Mouse (Mus musculus): Measurements from ENCODE around the gene Syt5. TPM values are rescaled to one million over a fixed set of nuclear protein-coding genes. Genes with fewer than 3 reads are reported as not detected.

Syt5 gene
- total RNA-seq, 1 experiment, result 3.0 TPM

GRCm38 (mm10) chr7:4521231-4522003, 25.9 kb downstream of the Syt5 start:
- DNase-seq (ENCODE audit: low read depth, low spot score), result no peak
- Histone ChIP-seq H3K27ac (ENCODE audit: insufficient read depth, low read depth, low read length, poor library complexity, severe bottlenecking) (no peak overlapping the region), H3K4me1 (ENCODE audit: control insufficient read depth in 2 of 2, insufficient read depth in 2 of 2, low read length in 2 of 2, poor library complexity in 1 of 2) (peaks cover 3 to 19% of the 10 kb centered on the region in 2 experiments; a peak in 2 of 4 replicates), H3K36me3 (ENCODE audit: control insufficient read depth, insufficient read depth, low read length, poor library complexity, severe bottlenecking) (peaks cover 2% of the 10 kb centered on the region; the same call in 1 of the 2 replicates), H3K9me3 (ENCODE audit: control insufficient read depth, insufficient read depth, low read depth, low read length) (no peaks in the 10 kb centered on the region), H3K9ac (ENCODE audit: insufficient read depth, low read depth, low read length, poor library complexity, severe bottlenecking) (no peak overlapping the region), H3K4me3 (ENCODE audit: insufficient read depth in 1 of 2, low read depth in 1 of 2, low read length in 2 of 2, poor library complexity in 1 of 2, severe bottlenecking in 1 of 2) (peak overlapping the region; percentile 2 to 41; a peak in 3 of 4 replicates)
- TF ChIP-seq CHD2 (IDR thresholded peaks at IDR 0.05; ENCODE audit: low read depth, low read length), result no peak
- no peak for TF ChIP-seq HCFC1 (IDR thresholded peaks at IDR 0.05; ENCODE audit: borderline replicate concordance, insufficient read depth, low read length)
- TF ChIP-seq ZNF384 (IDR thresholded peaks at IDR 0.05; ENCODE audit: low read depth, low read length), result no peak
- TF ChIP-seq ZC3H11A (IDR thresholded peaks at IDR 0.05; ENCODE audit: borderline replicate concordance, low read depth, low read length), result no peak
- TF ChIP-seq MAFK (IDR thresholded peaks at IDR 0.05; ENCODE audit: insufficient read depth, low read depth, low read length), result no peak
- in situ Hi-C loops (cut with MboI; ENCODE audit: low sequenced_read_pairs in 2 of 2, unreplicated experiment in 2 of 2), result no loop called here

- Histone ChIP-seq H3K4me1 (ENCODE audit: control insufficient read depth in 2 of 2, insufficient read depth in 2 of 2, low read length in 2 of 2, poor library complexity in 1 of 2) (peaks cover 2 to 32% of the 10 kb centered on the region in 2 experiments; a peak in 3 of 4 replicates), H3K36me3 (ENCODE audit: control insufficient read depth, insufficient read depth, low read length, poor library complexity, severe bottlenecking) (peaks cover 2% of the 10 kb centered on the region; the same call in 1 of the 2 replicates), H3K27ac (ENCODE audit: insufficient read depth, low read depth, low read length, poor library complexity, severe bottlenecking) (no peak overlapping the region), H3K9ac (ENCODE audit: insufficient read depth, low read depth, low read length, poor library complexity, severe bottlenecking) (no peak overlapping the region), H3K4me3 (ENCODE audit: insufficient read depth in 1 of 2, low read depth in 1 of 2, low read length in 2 of 2, poor library complexity in 1 of 2, severe bottlenecking in 1 of 2) (no peak overlapping the region), H3K9me3 (ENCODE audit: control insufficient read depth, insufficient read depth, low read depth, low read length) (no peaks in the 10 kb centered on the region)
- in situ Hi-C loops (cut with MboI; ENCODE audit: low sequenced_read_pairs in 2 of 2, unreplicated experiment in 2 of 2), result no loop called here
- TF ChIP-seq CHD2 (IDR thresholded peaks at IDR 0.05; ENCODE audit: low read depth, low read length) (no peak), HCFC1 (IDR thresholded peaks at IDR 0.05; ENCODE audit: borderline replicate concordance, insufficient read depth, low read length) (no peak), ZC3H11A (IDR thresholded peaks at IDR 0.05; ENCODE audit: borderline replicate concordance, low read depth, low read length) (no peak), MAFK (IDR thresholded peaks at IDR 0.05; ENCODE audit: insufficient read depth, low read depth, low read length) (no peak), ZNF384 (IDR thresholded peaks at IDR 0.05; ENCODE audit: low read depth, low read length) (no peak)
- no peak for DNase-seq (ENCODE audit: low read depth, low spot score)
Observed at GRCm38 (mm10) chr7:4518487-4518886, 28.9 kb downstream of the Syt5 start.

DNA sequence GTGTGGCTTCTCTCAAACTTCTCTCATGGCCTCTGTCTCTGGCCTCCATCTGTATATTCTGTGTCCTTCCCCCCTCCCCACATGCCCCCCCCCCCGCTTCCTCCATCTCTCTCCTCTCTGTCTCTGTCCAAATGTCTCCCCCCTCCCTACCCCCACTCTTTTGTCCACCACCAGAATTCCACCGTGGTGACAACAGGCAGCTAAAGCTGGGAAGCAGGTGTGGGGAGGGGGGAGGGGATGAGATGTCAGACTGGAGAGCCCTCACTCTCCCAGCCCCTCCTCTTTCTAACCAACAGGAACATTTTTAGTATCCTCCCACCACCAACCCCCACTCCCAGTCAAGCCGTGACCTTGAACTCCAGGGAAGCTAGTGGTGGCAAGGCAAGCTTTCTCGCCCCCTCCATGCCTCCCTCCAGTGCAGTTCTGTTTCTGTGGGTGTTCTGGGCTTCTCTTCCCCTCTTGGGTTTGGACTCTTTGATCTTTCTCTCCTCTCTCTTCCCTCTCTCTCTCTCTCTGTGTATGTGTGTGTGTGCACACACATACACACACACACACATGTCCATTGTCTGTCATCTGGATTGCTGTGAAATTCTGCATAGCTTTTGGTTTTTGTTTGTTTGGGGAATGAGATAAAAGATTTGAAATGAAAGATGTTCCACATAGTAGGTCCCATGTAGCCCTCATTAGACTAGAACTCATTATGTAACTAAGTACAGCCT, 30.9 kb downstream of the Syt5 start, which contains the start of gene Tnnt1:
Gene Tnnt1, minus strand, starts transcription at position 51 of the 719 bp plus-strand sequence.
- no peak for DNase-seq (ENCODE audit: low read depth, low spot score)
- H3K4me3 ChIP-seq (ENCODE audit: insufficient read depth in 1 of 2, low read depth in 1 of 2, low read length in 2 of 2, poor library complexity in 1 of 2, severe bottlenecking in 1 of 2), result no peak within 1 kb of the TSS
- H3K9me3 ChIP-seq (ENCODE audit: control insufficient read depth, insufficient read depth, low read depth, low read length), result no peaks in the 10 kb centered on the region
- TF ChIP-seq CHD2 (IDR thresholded peaks at IDR 0.05; ENCODE audit: low read depth, low read length) (no peak), ZNF384 (IDR thresholded peaks at IDR 0.05; ENCODE audit: low read depth, low read length) (no peak), MAFK (IDR thresholded peaks at IDR 0.05; ENCODE audit: insufficient read depth, low read depth, low read length) (no peak), HCFC1 (IDR thresholded peaks at IDR 0.05; ENCODE audit: borderline replicate concordance, insufficient read depth, low read length) (no peak), ZC3H11A (IDR thresholded peaks at IDR 0.05; ENCODE audit: borderline replicate concordance, low read depth, low read length) (no peak)
- H3K9ac ChIP-seq (ENCODE audit: insufficient read depth, low read depth, low read length, poor library complexity, severe bottlenecking), result no peak within 1 kb of the TSS
- in situ Hi-C loops (cut with MboI; ENCODE audit: low sequenced_read_pairs in 2 of 2, unreplicated experiment in 2 of 2), result no loop called here
- H3K4me1 ChIP-seq (ENCODE audit: control insufficient read depth in 2 of 2, insufficient read depth in 2 of 2, low read length in 2 of 2, poor library complexity in 1 of 2), result peaks cover 2 to 23% of the 10 kb centered on the region in 2 experiments; a peak in 3 of 4 replicates
- H3K36me3 ChIP-seq (ENCODE audit: control insufficient read depth, insufficient read depth, low read length, poor library complexity, severe bottlenecking), result peaks cover 2% of the 10 kb centered on the region; the same call in 1 of the 2 replicates
- H3K27ac ChIP-seq (ENCODE audit: insufficient read depth, low read depth, low read length, poor library complexity, severe bottlenecking), result no peak within 1 kb of the TSS

GRCm38 (mm10) chr7:4515853-4516252, 31.5 kb downstream of the Syt5 start:
- in situ Hi-C loops (cut with MboI; ENCODE audit: low sequenced_read_pairs in 2 of 2, unreplicated experiment in 2 of 2), result no loop called here
- Histone ChIP-seq H3K9me3 (ENCODE audit: control insufficient read depth, insufficient read depth, low read depth, low read length) (no peaks in the 10 kb centered on the region), H3K4me1 (ENCODE audit: control insufficient read depth in 2 of 2, insufficient read depth in 2 of 2, low read length in 2 of 2, poor library complexity in 1 of 2) (peaks cover 2 to 19% of the 10 kb centered on the region in 2 experiments; a peak in 3 of 4 replicates), H3K4me3 (ENCODE audit: insufficient read depth in 1 of 2, low read depth in 1 of 2, low read length in 2 of 2, poor library complexity in 1 of 2, severe bottlenecking in 1 of 2) (no peak overlapping the region), H3K27ac (ENCODE audit: insufficient read depth, low read depth, low read length, poor library complexity, severe bottlenecking) (no peak overlapping the region), H3K36me3 (ENCODE audit: control insufficient read depth, insufficient read depth, low read length, poor library complexity, severe bottlenecking) (peaks cover 2% of the 10 kb centered on the region; the same call in 1 of the 2 replicates), H3K9ac (ENCODE audit: insufficient read depth, low read depth, low read length, poor library complexity, severe bottlenecking) (no peak overlapping the region)
- DNase-seq (ENCODE audit: low read depth, low spot score), result no peak
- TF ChIP-seq HCFC1 (IDR thresholded peaks at IDR 0.05; ENCODE audit: borderline replicate concordance, insufficient read depth, low read length) (no peak), MAFK (IDR thresholded peaks at IDR 0.05; ENCODE audit: insufficient read depth, low read depth, low read length) (no peak)
